Mouse (Mus musculus) erythroblast, embryonic 14.5 days (primary cell): Measurements from ENCODE around the gene Hist1h1c.

ENCODE experiments used
- GATA1 ChIP-seq: IDR thresholded peaks from 2 replicates; pipeline ENCODE4 v1.6.1; 2012; ENCODE audit warnings: low read length, inconsistent platforms, mixed read lengths
- TAL1 ChIP-seq: IDR thresholded peaks from 3 replicates; pipeline ENCODE4 v1.6.1; 2012; ENCODE audit warnings: low read length, inconsistent platforms, mixed read lengths

GRCm38 (mm10) chr13:23738677-23739068, at the start of gene Hist1h1c:
- TF ChIP-seq TAL1, result no peak
- no peak for TF ChIP-seq GATA1
